Mouse (Mus musculus) naive thymus-derived CD4-positive, alpha-beta T cell, adult 5 months (primary cell): ENCODE data around the gene Creld2. TPM values are rescaled to one million over a fixed set of nuclear protein-coding genes. Genes with fewer than 3 reads are reported as not detected.

ENCODE experiments used
- polyA plus RNA-seq: library from polyadenylated mRNA; unstranded; fragments of 100-300 nt; shearing (Covaris generic); gene quantifications from one replicate; pipeline ENCODE4 v1.2.1, GENCODE M21; 2017

Gene Creld2
- polyA plus RNA-seq = 27.6 TPM

GRCm38 (mm10) chr15:88819026-88819905, at the start of gene Creld2, which contains the start of gene Alg12:
Gene Creld2, plus strand, starts transcription at chr15:88819646.
Gene Alg12, minus strand, starts transcription at chr15:88819318.

GRCm38 (mm10) chr15:88861772-88862622, 42.6 kb downstream of the Creld2 start, which contains the start of gene Pim3:
Gene Pim3, plus strand, starts transcription at chr15:88862186.

Other genes starting within 250 kb of the Creld2 start
- gene Zdhhc25, start 219.3 kb upstream of the Creld2 start, polyA plus RNA-seq = not detected
- 87.2 TPM for gene Brd1, start 85.4 kb upstream of the Creld2 start, polyA plus RNA-seq
- 4.7 TPM for gene Zbed4, start 68.0 kb upstream of the Creld2 start, polyA plus RNA-seq
- gene Alg12, start 328 bp upstream of the Creld2 start, polyA plus RNA-seq = 8.5 TPM
- gene Pim3, start 42.5 kb downstream of the Creld2 start, polyA plus RNA-seq = 91.6 TPM
- not detected for gene Ttll8, start 134.8 kb downstream of the Creld2 start, polyA plus RNA-seq
- gene Mlc1, start 159.4 kb downstream of the Creld2 start, polyA plus RNA-seq = not detected
- gene Mov10l1, start 163.3 kb downstream of the Creld2 start, polyA plus RNA-seq = not detected
- not detected for gene Panx2, start 240.1 kb downstream of the Creld2 start, polyA plus RNA-seq